Mouse (Mus musculus) hindbrain, embryonic 11.5 days (tissue): ENCODE results near the gene Rfx4. TPM values are rescaled to one million over a fixed set of nuclear protein-coding genes. Genes with fewer than 3 reads are reported as not detected.

Experiments
- ATAC-seq: fragments of 200-750 bp; cut with Nextera tagmentation; 2 replicates; pipeline ENCODE4 v1.8.0; 2017; ENCODE audit warnings: mild to moderate bottlenecking, moderate TSS enrichment, moderate library complexity; ENCODE audit not compliant: low FRiP score
- DNase-seq: peaks from one replicate; pipeline ENCODE4 v3.0.0-alpha.2; 2015; ENCODE audit warnings: low spot score
- H3K27ac ChIP-seq: fragments of 300-500 bp; sonication (generic); 2 replicates; pipeline ENCODE4 v1.5.1; 2014; ENCODE audit warnings: mild to moderate bottlenecking, low read depth, low read length
- H3K27me3 ChIP-seq: fragments of 300-500 bp; sonication (generic); 2 replicates; pipeline ENCODE4 v1.6.1; 2014; ENCODE audit warnings: mild to moderate bottlenecking, low read length, moderate library complexity, mixed read lengths; ENCODE audit not compliant: control insufficient read depth, insufficient read depth
- H3K36me3 ChIP-seq: fragments of 300-500 bp; sonication (generic); 2 replicates; pipeline ENCODE4 v1.6.1; 2014; ENCODE audit warnings: mild to moderate bottlenecking, low read length, moderate library complexity, mixed read lengths; ENCODE audit not compliant: control insufficient read depth, insufficient read depth
- H3K4me1 ChIP-seq: fragments of 300-500 bp; sonication (generic); replicated peaks from 2 replicates; pipeline ENCODE4 v1.6.1; 2014; ENCODE audit warnings: low read length, mixed read lengths; ENCODE audit not compliant: control insufficient read depth, insufficient read depth
- H3K4me2 ChIP-seq: fragments of 300-500 bp; sonication (generic); replicated peaks from 2 replicates; pipeline ENCODE4 v1.6.1; 2014; ENCODE audit warnings: mild to moderate bottlenecking, low read depth, low read length
- H3K4me3 ChIP-seq: fragments of 300-500 bp; sonication (generic); 2 replicates; pipeline ENCODE4 v1.5.1; 2014; ENCODE audit warnings: low read depth, low read length
- H3K9ac ChIP-seq: fragments of 300-500 bp; sonication (generic); 2 replicates; pipeline ENCODE4 v1.6.1; 2014; ENCODE audit warnings: low read depth, low read length
- H3K9me3 ChIP-seq: fragments of 300-500 bp; sonication (generic); 2 replicates; pipeline ENCODE4 v1.6.1; 2016; ENCODE audit warnings: low read length; ENCODE audit not compliant: control insufficient read depth
- WGBS: fragments of 180-500 bp; shearing (Covaris S2); extraction: QIAGEN DNeasy Blood & Tissue Kit; methylation state at CpG from one replicate; pipeline ENCODE4 v1.1.7; 2014; 5-methylcytosine and 5-hydroxymethylcytosine counted together
- polyA plus RNA-seq: library from polyadenylated mRNA; unstranded; fragments of >200 nt; fragmentation: Nextera tagmentation; extraction: Ambion mirVana; gene quantifications from 2 replicates; pipeline ENCODE4 v1.2.1, GENCODE M21; 2014

Gene Rfx4
- polyA plus RNA-seq, 1 experiment from 2014 or later: 66.5 TPM

GRCm38 (mm10) chr10:84885341-84885884 is 129.6 kb downstream of the Rfx4 start:
- WGBS: 69% methylated on average over 5 of the region's 5 CpGs
- ATAC-seq (no peak), DNase-seq (no peak)
- Histone ChIP-seq H3K4me2 (no peak overlapping the region), H3K36me3 (no peaks in the 10 kb centered on the region), H3K4me3 (no peak overlapping the region), H3K4me1 (no peaks in the 10 kb centered on the region), H3K27me3 (no peaks in the 10 kb centered on the region), H3K27ac (no peak overlapping the region), H3K9ac (no peak overlapping the region), H3K9me3 (no peaks in the 10 kb centered on the region)

- H3K9ac ChIP-seq: no peak overlapping the region
- H3K27ac ChIP-seq: no peak overlapping the region
- H3K27me3 ChIP-seq: no peaks in the 10 kb centered on the region
- no peaks in the 10 kb centered on the region for H3K4me1 ChIP-seq
- H3K4me3 ChIP-seq: no peak overlapping the region
- DNase-seq (no peak), ATAC-seq (no peak)
- WGBS: 43% methylated on average over 6 of the region's 6 CpGs
- no peak overlapping the region for H3K4me2 ChIP-seq
- no peaks in the 10 kb centered on the region for H3K36me3 ChIP-seq
- no peaks in the 10 kb centered on the region for H3K9me3 ChIP-seq
Measured at GRCm38 (mm10) chr10:84886221-84886627, 130.4 kb downstream of the Rfx4 start.

GRCm38 (mm10) chr10:84886785-84887184 is 130.9 kb downstream of the Rfx4 start:
- Histone ChIP-seq H3K27ac (no peak overlapping the region; the same call in 1 of the 2 replicates), H3K36me3 (no peaks in the 10 kb centered on the region), H3K9me3 (no peaks in the 10 kb centered on the region), H3K9ac (no peak overlapping the region), H3K4me3 (no peak overlapping the region), H3K4me1 (no peaks in the 10 kb centered on the region), H3K4me2 (no peak overlapping the region), H3K27me3 (no peaks in the 10 kb centered on the region)
- no peak for DNase-seq
- 78% methylated on average over 8 of the region's 8 CpGs for WGBS
- ATAC-seq: no peak

- Histone ChIP-seq H3K4me3 (no peak overlapping the region), H3K4me2 (no peak overlapping the region), H3K4me1 (no peaks in the 10 kb centered on the region), H3K9ac (no peak overlapping the region), H3K27me3 (no peaks in the 10 kb centered on the region), H3K27ac (no peak overlapping the region), H3K9me3 (no peaks in the 10 kb centered on the region), H3K36me3 (no peaks in the 10 kb centered on the region)
- WGBS: 67% methylated on average over 4 of the region's 4 CpGs
- no peak for ATAC-seq
- DNase-seq: no peak
Measured at GRCm38 (mm10) chr10:84889096-84889846, 133.4 kb downstream of the Rfx4 start.

- H3K4me3 ChIP-seq: no peak overlapping the region
- no peaks in the 10 kb centered on the region for H3K4me1 ChIP-seq
- H3K27ac ChIP-seq: no peak overlapping the region
- 0 out of 2 replicates have a peak, but pooled peaks cover 6% of the 10 kb centered on the region for H3K36me3 ChIP-seq
- WGBS: 88% methylated on average over 10 of the region's 10 CpGs
- DNase-seq: no peak
- H3K4me2 ChIP-seq: no peak overlapping the region
- H3K27me3 ChIP-seq: no peaks in the 10 kb centered on the region
- no peak overlapping the region for H3K9ac ChIP-seq
- no peaks in the 10 kb centered on the region for H3K9me3 ChIP-seq
- ATAC-seq: no peak
Measured at GRCm38 (mm10) chr10:84895810-84896358, 140.0 kb downstream of the Rfx4 start.

GRCm38 (mm10) chr10:84896941-84897930 is 141.4 kb downstream of the Rfx4 start:
- Histone ChIP-seq H3K27ac (no peak overlapping the region), H3K9me3 (no peaks in the 10 kb centered on the region), H3K4me3 (no peak overlapping the region), H3K4me2 (no peak overlapping the region), H3K9ac (no peak overlapping the region), H3K36me3 (peaks cover 6% of the 10 kb centered on the region; the same call in 1 of the 2 replicates), H3K27me3 (no peaks in the 10 kb centered on the region), H3K4me1 (no peaks in the 10 kb centered on the region)
- 79% methylated on average over 9 of the region's 9 CpGs for WGBS
- ATAC-seq: no peak
- DNase-seq: no peak

- Histone ChIP-seq H3K27ac (no peak overlapping the region), H3K4me3 (no peak overlapping the region), H3K36me3 (peaks cover 6% of the 10 kb centered on the region; the same call in 1 of the 2 replicates), H3K4me1 (peaks cover 1% of the 10 kb centered on the region; the same call in 1 of the 2 replicates), H3K27me3 (no peaks in the 10 kb centered on the region), H3K9ac (no peak overlapping the region), H3K9me3 (no peaks in the 10 kb centered on the region), H3K4me2 (no peak overlapping the region)
- ATAC-seq (no peak), DNase-seq (no peak)
- 75% methylated on average over 3 of the region's 3 CpGs for WGBS
Measured at GRCm38 (mm10) chr10:84898144-84898979, 142.5 kb downstream of the Rfx4 start.

- H3K27me3 ChIP-seq: no peaks in the 10 kb centered on the region
- 75% methylated on average over 5 of the region's 5 CpGs for WGBS
- no peak overlapping the region for H3K4me2 ChIP-seq
- H3K9me3 ChIP-seq: no peaks in the 10 kb centered on the region
- H3K4me1 ChIP-seq: peaks cover 4% of the 10 kb centered on the region; the same call in 1 of the 2 replicates
- no peak overlapping the region for H3K27ac ChIP-seq
- DNase-seq (no peak), ATAC-seq (no peak)
- no peak overlapping the region for H3K4me3 ChIP-seq
- H3K36me3 ChIP-seq: no peaks in the 10 kb centered on the region; the same call in 1 of the 2 replicates
- no peak overlapping the region for H3K9ac ChIP-seq
Measured at GRCm38 (mm10) chr10:84901676-84902075, 145.8 kb downstream of the Rfx4 start.
